Mouse (Mus musculus) midbrain, embryonic 12.5 days (tissue): ENCODE data around the gene Caln1. TPM values are rescaled to one million over a fixed set of nuclear protein-coding genes. Genes with fewer than 3 reads are reported as not detected.

Source experiments
- ATAC-seq: fragments of 200-750 bp; cut with Nextera tagmentation; 2 replicates; pipeline ENCODE4 v1.8.0; 2017; ENCODE audit warnings: low read depth, moderate TSS enrichment, moderate library complexity; ENCODE audit not compliant: low FRiP score
- H3K27ac ChIP-seq: fragments of 300-500 bp; sonication (generic); replicated peaks from 2 replicates; pipeline ENCODE4 v1.5.1; 2016; ENCODE audit warnings: mild to moderate bottlenecking
- H3K27me3 ChIP-seq: fragments of 300-500 bp; sonication (generic); 2 replicates; pipeline ENCODE4 v1.6.1; 2016; ENCODE audit warnings: mild to moderate bottlenecking
- H3K36me3 ChIP-seq: fragments of 300-500 bp; sonication (generic); 2 replicates; pipeline ENCODE4 v1.6.1; 2016
- H3K4me1 ChIP-seq: fragments of 300-500 bp; sonication (generic); 2 replicates; pipeline ENCODE4 v1.6.1; 2016
- H3K4me2 ChIP-seq: fragments of 300-500 bp; sonication (generic); replicated peaks from 2 replicates; pipeline ENCODE4 v1.6.1; 2016; ENCODE audit warnings: mild to moderate bottlenecking, moderate library complexity
- H3K4me3 ChIP-seq: fragments of 300-500 bp; sonication (generic); 2 replicates; pipeline ENCODE4 v1.5.1; 2016; ENCODE audit warnings: mild to moderate bottlenecking
- H3K9ac ChIP-seq: fragments of 300-500 bp; sonication (generic); replicated peaks from 2 replicates; pipeline ENCODE4 v1.6.1; 2016; ENCODE audit warnings: mild to moderate bottlenecking, moderate library complexity
- H3K9me3 ChIP-seq: fragments of 300-500 bp; sonication (generic); 2 replicates; pipeline ENCODE4 v1.6.1; 2016; ENCODE audit warnings: mild to moderate bottlenecking
- WGBS: fragments of 180-500 bp; shearing (Covaris S2); methylation state at CpG from one replicate; pipeline ENCODE4 v1.1.7; 2016; 5-methylcytosine and 5-hydroxymethylcytosine counted together
- polyA plus RNA-seq: library from polyadenylated mRNA; unstranded; fragments of >200 nt; fragmentation: Nextera tagmentation; extraction: Ambion mirVana; gene quantifications from 2 replicates; pipeline ENCODE4 v1.2.1, GENCODE M21; 2016

The Caln1 gene
- polyA plus RNA-seq, 1 experiment from 2014 or later = 1.2 TPM

GRCm38 (mm10) chr5:130476741-130477140 is 107.5 kb downstream of the Caln1 start:
- H3K4me2 ChIP-seq = no peak overlapping the region
- no peak for ATAC-seq
- no peak overlapping the region for H3K27ac ChIP-seq
- 75% methylated on average over 12 of the region's 12 CpGs for WGBS
- H3K4me1 ChIP-seq = no peaks in the 10 kb centered on the region
- H3K9ac ChIP-seq = no peak overlapping the region
- H3K27me3 ChIP-seq = no peaks in the 10 kb centered on the region
- no peaks in the 10 kb centered on the region for H3K36me3 ChIP-seq
- no peaks in the 10 kb centered on the region for H3K9me3 ChIP-seq
- H3K4me3 ChIP-seq = no peak overlapping the region

GRCm38 (mm10) chr5:130480290-130480689 is 111.0 kb downstream of the Caln1 start:
- no peak overlapping the region for H3K4me3 ChIP-seq
- H3K4me1 ChIP-seq = no peaks in the 10 kb centered on the region
- H3K4me2 ChIP-seq = no peak overlapping the region
- H3K27ac ChIP-seq = no peak overlapping the region
- H3K36me3 ChIP-seq = no peaks in the 10 kb centered on the region
- 88% methylated on average over 1 of the region's 1 CpGs for WGBS
- no peaks in the 10 kb centered on the region for H3K9me3 ChIP-seq
- ATAC-seq = no peak
- H3K27me3 ChIP-seq = no peaks in the 10 kb centered on the region
- no peak overlapping the region for H3K9ac ChIP-seq

GRCm38 (mm10) chr5:130491471-130491870 is 122.2 kb downstream of the Caln1 start:
- Histone ChIP-seq H3K27me3 (no peaks in the 10 kb centered on the region), H3K9me3 (no peaks in the 10 kb centered on the region), H3K4me1 (no peaks in the 10 kb centered on the region), H3K27ac (no peak overlapping the region), H3K9ac (no peak overlapping the region), H3K4me3 (no peak overlapping the region), H3K36me3 (no peaks in the 10 kb centered on the region), H3K4me2 (no peak overlapping the region)
- ATAC-seq = no peak
- 87% methylated on average over 5 of the region's 5 CpGs for WGBS

- 92% methylated on average over 7 of the region's 7 CpGs for WGBS
- no peaks in the 10 kb centered on the region for H3K4me1 ChIP-seq
- no peak overlapping the region for H3K9ac ChIP-seq
- H3K4me3 ChIP-seq = no peak overlapping the region
- no peak overlapping the region for H3K27ac ChIP-seq
- no peaks in the 10 kb centered on the region for H3K27me3 ChIP-seq
- no peak for ATAC-seq
- H3K36me3 ChIP-seq = no peaks in the 10 kb centered on the region
- no peaks in the 10 kb centered on the region for H3K9me3 ChIP-seq
- no peak overlapping the region for H3K4me2 ChIP-seq
Observed at GRCm38 (mm10) chr5:130492305-130492704, 123.0 kb downstream of the Caln1 start.

- no peaks in the 10 kb centered on the region for H3K4me1 ChIP-seq
- no peaks in the 10 kb centered on the region for H3K36me3 ChIP-seq
- no peaks in the 10 kb centered on the region for H3K9me3 ChIP-seq
- H3K27ac ChIP-seq = no peak overlapping the region
- no peak overlapping the region for H3K9ac ChIP-seq
- ATAC-seq = no peak
- H3K4me3 ChIP-seq = no peak overlapping the region
- no peak overlapping the region for H3K4me2 ChIP-seq
- WGBS = 86% methylated on average over 9 of the region's 9 CpGs
- no peaks in the 10 kb centered on the region for H3K27me3 ChIP-seq
Observed at GRCm38 (mm10) chr5:130502541-130502940, 133.3 kb downstream of the Caln1 start.

- Histone ChIP-seq H3K36me3 (no peaks in the 10 kb centered on the region), H3K4me2 (no peak overlapping the region), H3K9me3 (no peaks in the 10 kb centered on the region), H3K27me3 (no peaks in the 10 kb centered on the region), H3K27ac (no peak overlapping the region), H3K4me1 (no peaks in the 10 kb centered on the region), H3K9ac (no peak overlapping the region), H3K4me3 (no peak overlapping the region)
- WGBS = 87% methylated on average over 5 of the region's 5 CpGs
- ATAC-seq = no peak
Observed at GRCm38 (mm10) chr5:130504891-130505290, 135.6 kb downstream of the Caln1 start.

DNA sequence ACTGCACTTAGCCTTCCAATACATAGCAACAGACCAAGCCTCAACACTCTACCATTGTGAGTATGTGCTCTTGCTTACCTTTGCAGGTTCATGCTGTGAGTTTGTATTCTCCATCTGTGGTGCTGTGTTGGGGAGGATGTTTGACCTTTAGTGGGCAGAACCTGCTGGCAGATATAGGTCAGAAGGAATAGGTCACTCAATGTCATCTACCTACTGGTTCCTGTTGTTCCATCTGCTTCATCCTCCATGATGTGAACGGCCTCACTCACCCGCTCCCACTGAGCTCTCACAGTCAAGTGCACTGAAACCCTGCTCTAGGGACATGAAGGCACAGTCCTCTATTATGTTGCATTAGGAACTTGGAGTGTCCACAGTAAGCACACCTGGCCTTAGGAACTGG is 141.3 kb downstream of the Caln1 start:
- no peaks in the 10 kb centered on the region for H3K4me1 ChIP-seq
- WGBS = 94% methylated on average over 2 of the region's 2 CpGs
- ATAC-seq = no peak

GRCm38 (mm10) chr5:130515395-130515794 is 146.1 kb downstream of the Caln1 start:
- H3K4me3 ChIP-seq = no peak overlapping the region
- H3K27me3 ChIP-seq = no peaks in the 10 kb centered on the region
- H3K36me3 ChIP-seq = no peaks in the 10 kb centered on the region
- no peak for ATAC-seq
- no peaks in the 10 kb centered on the region for H3K4me1 ChIP-seq
- no peak overlapping the region for H3K4me2 ChIP-seq
- WGBS = 83% methylated on average over 6 of the region's 6 CpGs
- H3K9ac ChIP-seq = no peak overlapping the region
- H3K27ac ChIP-seq = no peak overlapping the region
- 0 out of 2 replicates have a peak, but pooled peaks cover 4% of the 10 kb centered on the region for H3K9me3 ChIP-seq

More for the DNA sequence above, 141.3 kb downstream of the Caln1 start:
- Histone ChIP-seq H3K4me2 (no peak overlapping the region), H3K4me3 (no peak overlapping the region), H3K27ac (no peak overlapping the region), H3K27me3 (no peaks in the 10 kb centered on the region), H3K36me3 (no peaks in the 10 kb centered on the region), H3K9me3 (0 out of 2 replicates have a peak, but pooled peaks cover 2% of the 10 kb centered on the region), H3K9ac (no peak overlapping the region)

DNA sequence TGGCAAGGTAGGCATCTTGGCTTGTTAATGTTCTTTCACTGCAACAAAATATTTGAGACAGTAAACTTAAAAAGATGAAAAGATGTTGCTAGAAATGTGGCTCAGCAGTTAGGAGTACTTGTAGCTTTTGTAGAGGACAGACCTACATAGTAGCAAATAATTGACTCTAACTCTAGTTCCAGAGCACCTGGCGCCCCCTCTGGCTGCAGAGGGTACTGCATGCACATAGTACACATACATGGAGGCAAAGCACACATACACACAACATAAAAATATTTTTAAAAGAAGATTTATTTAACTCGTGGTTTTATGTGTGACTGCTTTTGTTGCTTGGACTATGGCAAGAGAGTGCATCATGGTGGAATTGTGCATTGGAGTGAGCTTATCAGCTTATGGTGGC is 151.3 kb downstream of the Caln1 start:
- Histone ChIP-seq H3K27ac (no peak overlapping the region), H3K9ac (no peak overlapping the region), H3K27me3 (no peaks in the 10 kb centered on the region), H3K4me2 (no peak overlapping the region), H3K9me3 (0 out of 2 replicates have a peak, but pooled peaks cover 1% of the 10 kb centered on the region), H3K4me3 (no peak overlapping the region), H3K36me3 (no peaks in the 10 kb centered on the region), H3K4me1 (no peaks in the 10 kb centered on the region)
- 76% methylated on average over 2 of the region's 2 CpGs for WGBS
- ATAC-seq = no peak

- Histone ChIP-seq H3K36me3 (no peaks in the 10 kb centered on the region), H3K9me3 (no peaks in the 10 kb centered on the region), H3K4me1 (no peaks in the 10 kb centered on the region), H3K4me3 (no peak overlapping the region), H3K9ac (no peak overlapping the region), H3K4me2 (no peak overlapping the region), H3K27ac (no peak overlapping the region), H3K27me3 (no peaks in the 10 kb centered on the region)
- WGBS = 87% methylated on average over 2 of the region's 2 CpGs
- no peak for ATAC-seq
Observed at GRCm38 (mm10) chr5:130527416-130527815, 158.2 kb downstream of the Caln1 start.

GRCm38 (mm10) chr5:130547496-130547895 is 178.2 kb downstream of the Caln1 start:
- Histone ChIP-seq H3K27me3 (no peaks in the 10 kb centered on the region), H3K4me2 (no peak overlapping the region), H3K4me3 (no peak overlapping the region), H3K9me3 (no peaks in the 10 kb centered on the region), H3K9ac (no peak overlapping the region), H3K36me3 (no peaks in the 10 kb centered on the region), H3K27ac (no peak overlapping the region), H3K4me1 (no peaks in the 10 kb centered on the region)
- no peak for ATAC-seq
- WGBS = 90% methylated on average over 5 of the region's 5 CpGs

DNA sequence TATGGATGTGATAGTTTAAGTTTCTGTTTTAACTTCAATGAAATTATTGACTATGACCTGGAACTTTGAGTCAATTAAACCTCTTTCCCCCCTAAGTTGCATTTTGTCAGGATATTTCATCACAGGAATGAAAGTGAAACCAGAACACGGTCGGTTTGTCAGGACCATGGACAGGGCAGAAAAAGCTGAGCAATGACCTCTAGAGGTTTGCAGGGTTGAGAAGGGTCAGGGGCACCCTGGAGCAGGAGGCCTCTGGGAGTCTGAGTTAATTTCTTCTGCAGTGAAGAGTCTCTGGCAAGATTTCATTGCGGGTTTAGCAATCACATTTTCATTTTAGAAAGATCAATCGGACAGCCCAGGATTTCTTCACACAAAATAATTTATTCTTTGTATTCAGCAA is 184.7 kb downstream of the Caln1 start:
- Histone ChIP-seq H3K27ac (no peak overlapping the region), H3K9me3 (no peaks in the 10 kb centered on the region), H3K4me3 (no peak overlapping the region), H3K4me2 (no peak overlapping the region), H3K9ac (no peak overlapping the region), H3K27me3 (no peaks in the 10 kb centered on the region), H3K36me3 (no peaks in the 10 kb centered on the region), H3K4me1 (no peaks in the 10 kb centered on the region)
- ATAC-seq = no peak
- WGBS = 68% methylated on average over 4 of the region's 4 CpGs

DNA sequence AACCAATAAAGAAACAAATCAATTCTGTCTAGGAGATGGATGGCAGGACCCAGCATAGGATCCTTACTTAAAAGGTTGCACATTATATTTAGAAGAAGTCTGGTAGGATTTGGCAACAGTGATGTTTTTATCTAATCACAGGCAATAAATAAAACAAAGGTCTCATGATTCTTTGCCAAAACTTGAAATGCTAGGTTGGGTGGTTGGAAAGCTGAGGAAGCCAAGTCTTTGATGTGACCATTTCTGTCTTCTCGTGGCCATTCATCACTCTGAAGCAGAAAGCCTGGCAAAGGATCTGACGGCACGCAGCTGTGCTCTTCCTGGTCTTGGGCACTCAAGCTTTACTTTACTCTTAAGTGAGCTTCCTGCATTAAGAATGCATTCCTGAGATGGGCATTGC is 193.9 kb downstream of the Caln1 start:
- H3K36me3 ChIP-seq = no peaks in the 10 kb centered on the region
- H3K27ac ChIP-seq = no peak overlapping the region
- H3K9ac ChIP-seq = no peak overlapping the region
- H3K4me1 ChIP-seq = no peaks in the 10 kb centered on the region
- 95% methylated on average over 3 of the region's 3 CpGs for whole genome bisulfite sequencing
- no peak overlapping the region for H3K4me2 ChIP-seq
- H3K4me3 ChIP-seq = no peak overlapping the region
- H3K9me3 ChIP-seq = 0 out of 2 replicates have a peak, but pooled peaks cover 6% of the 10 kb centered on the region
- no peaks in the 10 kb centered on the region for H3K27me3 ChIP-seq
- ATAC-seq = no peak
